Mouse (Mus musculus) hematopoietic multipotent progenitor cell, adult 10-12 weeks (in vitro differentiated cells): ENCODE data around the gene Krt6b. TPM values are rescaled to one million over a fixed set of nuclear protein-coding genes. Genes with fewer than 3 reads are reported as not detected.

Experiments
- polyA plus RNA-seq: library from polyadenylated mRNA; stranded (reverse); fragments of >175 nt; gene quantifications from 2 replicates; pipeline ENCODE4 v1.2.3, GENCODE M21; 2012; ENCODE audit warnings: low replicate concordance

Krt6b gene
- polyA plus RNA-seq: not detected in 2 replicates

DNA sequence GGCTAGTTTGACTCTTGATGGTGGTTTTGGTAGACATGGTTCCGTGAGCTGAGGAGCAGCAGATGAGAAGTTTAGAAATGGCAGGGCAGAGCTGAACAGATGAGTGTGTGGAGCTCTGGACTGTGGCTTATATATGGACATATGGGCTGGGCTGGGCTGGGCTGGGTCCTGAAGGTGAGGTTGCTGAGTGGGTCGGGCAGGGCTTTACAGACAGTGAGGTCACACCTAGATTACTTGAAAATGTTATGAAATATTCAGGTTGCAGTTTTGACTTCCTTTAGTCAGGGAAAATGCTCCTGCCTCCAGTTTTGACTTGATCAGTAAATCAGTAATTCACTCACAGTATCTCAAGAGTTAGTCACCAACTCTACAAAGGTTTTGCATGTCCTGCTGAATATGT lies at the start of gene Krt6b:
Gene Krt6b, minus strand, starts transcription at position 101 of the 400 bp plus-strand sequence.

DNA sequence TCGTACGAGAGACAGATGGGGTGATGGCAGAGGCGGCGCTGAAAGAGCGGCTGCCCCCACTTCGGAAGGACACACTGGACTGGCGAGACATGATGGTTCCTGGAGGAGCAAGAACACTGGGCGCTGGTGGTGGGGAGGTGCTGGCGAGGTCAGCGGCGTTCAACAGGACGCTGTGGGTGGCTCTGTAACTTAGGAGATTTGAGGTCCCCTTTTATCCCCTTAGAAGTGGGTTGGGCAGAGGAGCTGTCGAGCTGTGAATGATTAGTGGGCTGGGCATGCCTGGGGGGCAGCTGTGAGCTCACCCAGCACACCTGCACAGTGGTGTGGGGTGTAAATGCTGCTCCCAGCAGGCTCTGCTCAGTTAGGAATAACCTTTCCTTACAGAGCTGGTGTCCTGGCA lies 32.6 kb upstream of the Krt6b start, which contains the start of gene Krt5:
Gene Krt5, minus strand, starts transcription at position 179 of the 400 bp plus-strand sequence.

GRCm38 (mm10) chr15:101694207-101694606 lies 14.1 kb upstream of the Krt6b start, which contains the start of gene Krt6a:
TSS of gene Krt6a (minus strand) at chr15:101694307.

GRCm38 (mm10) chr15:101647280-101647679 lies 32.8 kb downstream of the Krt6b start, which contains the start of gene Gm5478:
TSS of gene Gm5478 (minus strand) at chr15:101647380.

DNA sequence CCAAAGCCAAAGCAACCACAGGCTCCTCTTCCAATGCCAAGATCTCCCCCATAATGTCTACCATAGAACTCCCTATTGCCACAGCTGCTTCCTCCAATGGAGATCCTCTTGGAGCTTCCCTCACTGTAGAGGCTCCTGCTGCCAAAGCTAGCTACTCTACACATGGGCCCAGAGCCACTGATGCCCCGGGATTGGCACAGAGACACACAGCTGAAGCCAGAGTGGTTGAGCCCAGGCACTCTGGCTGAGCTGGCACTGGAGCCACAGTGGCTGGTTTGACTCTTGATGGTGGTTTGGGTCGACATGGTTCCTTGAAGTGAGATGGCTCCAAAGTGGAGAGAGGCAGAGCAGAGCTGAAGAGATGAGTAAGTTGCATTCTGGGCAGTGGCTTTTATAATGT lies 52.2 kb downstream of the Krt6b start, which contains the start of gene Gm5414:
Gene Gm5414, minus strand, starts transcription at position 305 of the 400 bp plus-strand sequence.

Other genes with a start within 250 kb of the Krt6b start
- not detected in 2 replicates for gene Krt87, start 241.5 kb downstream of the Krt6b start, polyA plus RNA-seq
- 0.16 TPM in 1 of 2 replicates, not detected in the other for gene Krt88, start 232.5 kb downstream of the Krt6b start, polyA plus RNA-seq
- gene Krt81, start 216.5 kb downstream of the Krt6b start, polyA plus RNA-seq: not detected in 2 replicates
- gene Krt86, start 206.8 kb downstream of the Krt6b start, polyA plus RNA-seq: 0.92 and 3.3 TPM in 2 replicates
- gene Krt83, start 188.8 kb downstream of the Krt6b start, polyA plus RNA-seq: 0.16 and 0.17 TPM in 2 replicates
- not detected in 2 replicates for gene Gm49425, start 163.0 kb downstream of the Krt6b start, polyA plus RNA-seq
- gene Krt84, start 147.5 kb downstream of the Krt6b start, polyA plus RNA-seq: not detected in 2 replicates
- not detected in 2 replicates for gene Krt82, start 129.6 kb downstream of the Krt6b start, polyA plus RNA-seq
- gene Krt90, start 117.3 kb downstream of the Krt6b start, polyA plus RNA-seq: not detected in 2 replicates
- gene Krt75, start 106.4 kb downstream of the Krt6b start, polyA plus RNA-seq: not detected in 2 replicates
- not detected in 2 replicates for gene Gm5414, start 52.1 kb downstream of the Krt6b start, polyA plus RNA-seq
- gene Gm5478, start 32.9 kb downstream of the Krt6b start, polyA plus RNA-seq: not detected in 2 replicates
- gene Krt6a, start 14.0 kb upstream of the Krt6b start, polyA plus RNA-seq: not detected in 2 replicates
- not detected in 2 replicates for gene Krt5, start 32.6 kb upstream of the Krt6b start, polyA plus RNA-seq
- not detected in 2 replicates for gene Krt71, start 62.8 kb upstream of the Krt6b start, polyA plus RNA-seq
- not detected in 2 replicates for gene Krt72, start 106.2 kb upstream of the Krt6b start, polyA plus RNA-seq
- gene Krt73, start 122.1 kb upstream of the Krt6b start, polyA plus RNA-seq: not detected in 2 replicates
- not detected in 2 replicates for gene Krt2, start 137.9 kb upstream of the Krt6b start, polyA plus RNA-seq
- gene Krt1, start 170.5 kb upstream of the Krt6b start, polyA plus RNA-seq: not detected in 2 replicates
- gene Krt77, start 189.4 kb upstream of the Krt6b start, polyA plus RNA-seq: not detected in 2 replicates
- not detected in 2 replicates for gene Krt76, start 212.6 kb upstream of the Krt6b start, polyA plus RNA-seq
- gene Krt4, start 244.4 kb upstream of the Krt6b start, polyA plus RNA-seq: 0.07 TPM in 1 of 2 replicates, not detected in the other